Mouse (Mus musculus): ENCODE data around the gene Masp2.

- TF ChIP-seq EP300 (optimal IDR thresholded peaks at IDR 0.05) (no peak), CTCF (IDR thresholded peaks at IDR 0.05; ENCODE audit: low read depth) (no peak)
These were observed 32.2 kb upstream of the Masp2 start for GRCm38 (mm10) chr4:148570138-148570537.

Data from stomach, postnatal 0 days (tissue).